Mouse (Mus musculus) liver, embryonic 14.5 days (tissue): ENCODE results near the gene Idua.

Source experiments
- CTCF ChIP-seq: IDR thresholded peaks from 2 replicates; pipeline ENCODE4 v1.5.1; 2016; ENCODE audit warnings: antibody characterized with exemption, low read depth, control low read depth
- EP300 ChIP-seq: IDR thresholded peaks from 2 replicates; pipeline ENCODE4 v1.6.1; 2016; ENCODE audit warnings: antibody characterized with exemption, low read depth

DNA sequence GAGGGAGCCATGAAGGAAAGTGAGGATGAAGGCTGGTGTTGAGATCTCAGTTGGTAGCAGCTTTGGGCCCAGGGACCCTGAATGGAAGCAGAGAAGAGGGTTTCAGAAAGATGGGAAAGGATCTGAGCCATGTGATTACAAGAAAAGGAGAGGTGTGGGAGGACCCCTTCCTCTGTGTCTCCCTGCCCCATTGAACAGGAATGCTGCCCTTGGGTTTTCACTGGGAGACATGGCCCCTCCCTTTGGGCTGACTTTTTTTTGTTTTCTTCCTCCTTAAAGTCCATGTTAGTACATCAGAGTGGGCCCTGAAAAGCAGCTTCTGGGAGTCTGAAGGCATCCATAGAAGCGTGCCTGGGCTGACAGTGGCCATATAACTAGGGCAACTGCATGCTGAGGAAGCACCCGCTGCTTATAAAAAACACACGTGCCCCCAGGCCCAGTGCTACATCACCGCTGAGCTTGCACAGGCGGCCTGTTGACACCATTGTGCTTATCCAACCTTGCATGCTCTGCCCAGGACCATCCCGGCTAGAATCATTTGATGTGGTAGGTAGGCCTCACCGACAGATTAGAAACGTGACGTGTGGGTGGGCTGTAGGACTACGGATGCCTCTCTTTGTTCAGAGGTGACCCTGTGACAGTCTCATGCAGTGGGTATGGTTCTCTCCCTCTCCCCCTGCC is 41.4 kb downstream of the Idua start:
- TF ChIP-seq CTCF (no peak), EP300 (no peak)
